Mouse (Mus musculus) midbrain, embryonic 12.5 days (tissue): Measurements from ENCODE around the gene Tcl1b3. TPM values are rescaled to one million over a fixed set of nuclear protein-coding genes. Genes with fewer than 3 reads are reported as not detected.
"Not testable (repeated sequence)": the region's sequence is repeated elsewhere in the genome, so short reads cannot be mapped to it uniquely, and the experiment has no call there.

Experiments used
- ATAC-seq: fragments of 200-750 bp; cut with Nextera tagmentation; 2 replicates; pipeline ENCODE4 v1.8.0; 2017; ENCODE audit warnings: low read depth, moderate TSS enrichment, moderate library complexity; ENCODE audit not compliant: low FRiP score
- H3K27ac ChIP-seq: fragments of 300-500 bp; sonication (generic); replicated peaks from 2 replicates; pipeline ENCODE4 v1.5.1; 2016; ENCODE audit warnings: mild to moderate bottlenecking
- H3K27me3 ChIP-seq: fragments of 300-500 bp; sonication (generic); 2 replicates; pipeline ENCODE4 v1.6.1; 2016; ENCODE audit warnings: mild to moderate bottlenecking
- H3K36me3 ChIP-seq: fragments of 300-500 bp; sonication (generic); 2 replicates; pipeline ENCODE4 v1.6.1; 2016
- H3K4me1 ChIP-seq: fragments of 300-500 bp; sonication (generic); 2 replicates; pipeline ENCODE4 v1.6.1; 2016
- H3K4me2 ChIP-seq: fragments of 300-500 bp; sonication (generic); replicated peaks from 2 replicates; pipeline ENCODE4 v1.6.1; 2016; ENCODE audit warnings: mild to moderate bottlenecking, moderate library complexity
- H3K4me3 ChIP-seq: fragments of 300-500 bp; sonication (generic); 2 replicates; pipeline ENCODE4 v1.5.1; 2016; ENCODE audit warnings: mild to moderate bottlenecking
- H3K9ac ChIP-seq: fragments of 300-500 bp; sonication (generic); replicated peaks from 2 replicates; pipeline ENCODE4 v1.6.1; 2016; ENCODE audit warnings: mild to moderate bottlenecking, moderate library complexity
- H3K9me3 ChIP-seq: fragments of 300-500 bp; sonication (generic); 2 replicates; pipeline ENCODE4 v1.6.1; 2016; ENCODE audit warnings: mild to moderate bottlenecking
- WGBS: fragments of 180-500 bp; shearing (Covaris S2); methylation state at CpG from one replicate; pipeline ENCODE4 v1.1.7; 2016; 5-methylcytosine and 5-hydroxymethylcytosine counted together
- polyA plus RNA-seq: library from polyadenylated mRNA; unstranded; fragments of >200 nt; fragmentation: Nextera tagmentation; extraction: Ambion mirVana; gene quantifications from 2 replicates; pipeline ENCODE4 v1.2.1, GENCODE M21; 2016

Gene Tcl1b3
- polyA plus RNA-seq, 1 experiment from 2014 or later = not detected

DNA sequence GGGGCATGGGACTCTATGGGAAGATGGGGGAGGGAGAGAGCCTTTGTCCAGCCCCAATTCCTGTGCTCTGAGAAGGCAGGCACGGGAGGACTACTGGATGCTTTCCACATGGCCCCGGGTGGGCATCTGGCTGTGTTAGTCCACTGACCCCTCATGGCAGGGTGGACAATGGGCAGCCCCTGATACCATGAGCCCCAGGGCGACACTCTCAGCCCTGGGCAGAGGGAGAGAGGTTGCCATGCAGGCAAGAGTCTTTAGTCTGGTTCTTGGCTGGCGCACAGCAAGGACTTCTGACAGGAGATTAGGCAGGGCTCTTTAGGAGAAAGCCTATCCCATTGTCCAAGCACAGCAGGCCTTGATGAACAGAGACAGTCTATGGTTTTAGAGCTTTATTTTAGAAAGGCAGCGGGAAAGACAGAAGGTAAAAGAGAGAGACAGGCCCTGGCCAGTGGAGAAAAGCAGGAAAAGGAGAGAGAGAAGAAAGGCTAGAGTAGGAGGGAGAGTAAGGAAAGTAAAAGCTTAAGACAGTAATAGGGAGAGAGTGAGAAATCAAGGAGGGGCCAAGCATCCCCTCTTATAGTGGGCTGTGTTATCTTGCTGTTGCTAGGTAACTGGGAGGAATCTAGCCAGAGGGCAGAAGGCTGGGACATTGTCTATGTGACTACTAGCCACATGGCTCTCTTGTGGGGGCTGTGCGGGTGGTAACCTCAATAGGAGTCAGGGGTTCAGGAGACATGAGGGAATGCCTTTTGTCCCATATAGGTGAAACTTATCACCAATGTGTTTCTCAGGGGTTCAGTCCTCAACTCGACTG lies 9.0 kb downstream of the Tcl1b3 start:
- H3K9ac ChIP-seq, H3K36me3 ChIP-seq, H3K4me3 ChIP-seq, H3K4me1 ChIP-seq, H3K27me3 ChIP-seq, H3K9me3 ChIP-seq, H3K4me2 ChIP-seq: not testable (repeated sequence)
- peak; percentile 65 for ATAC-seq
- WGBS = 18% methylated on average over 7 of the region's 7 CpGs
- H3K27ac ChIP-seq = peak overlapping the region; percentile 27; the same call in 1 of the 2 replicates

DNA sequence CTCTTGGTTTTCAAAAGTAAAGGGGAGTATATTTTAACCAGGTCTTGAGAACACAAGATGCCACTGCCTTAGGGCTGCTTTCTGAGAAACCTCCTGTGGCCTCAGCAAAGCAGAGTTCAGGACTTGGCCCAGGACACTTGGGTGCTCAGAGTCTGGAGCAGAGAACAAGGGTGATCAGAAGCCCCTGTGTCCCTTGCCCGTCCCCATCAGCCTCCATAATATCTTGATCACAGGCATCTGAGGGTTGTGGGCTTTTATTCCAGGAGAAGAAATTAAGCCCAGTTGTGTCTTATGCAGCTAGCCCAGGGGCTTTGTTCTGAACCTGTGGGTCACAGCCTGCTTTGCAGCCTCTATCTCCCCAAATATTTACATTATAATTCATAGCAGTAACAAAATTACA lies 10.8 kb downstream of the Tcl1b3 start, which contains the start of gene Tcl1b4:
TSS of gene Tcl1b4 (plus strand) at position 301 of the 400 bp plus-strand sequence.
- not testable (repeated sequence) for H3K9me3 ChIP-seq, H3K4me1 ChIP-seq, H3K4me3 ChIP-seq, H3K36me3 ChIP-seq, H3K27ac ChIP-seq, ATAC-seq, H3K4me2 ChIP-seq, H3K9ac ChIP-seq, H3K27me3 ChIP-seq
- WGBS = 97% methylated on average over 1 of the region's 1 CpGs

DNA sequence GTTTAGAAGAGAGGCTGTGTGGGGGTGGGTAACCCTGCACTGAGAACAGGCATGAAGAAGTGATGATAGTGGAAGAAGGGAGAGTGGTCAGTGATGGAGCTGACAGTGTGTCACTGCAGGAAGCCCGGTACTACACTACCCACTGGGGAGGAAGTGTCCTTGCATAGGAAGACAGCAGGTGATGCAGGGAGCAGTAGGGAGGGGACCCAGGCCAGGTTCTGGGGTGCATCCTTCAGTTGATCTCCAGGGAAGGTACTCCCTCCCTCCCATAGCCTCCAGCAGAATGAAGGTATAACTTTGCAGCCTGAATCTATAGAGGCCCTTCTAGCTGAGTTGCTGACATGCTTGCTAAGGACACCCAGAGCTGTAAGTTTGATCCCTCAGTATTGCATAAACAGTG lies 16.2 kb downstream of the Tcl1b3 start:
- ATAC-seq = no peak

DNA sequence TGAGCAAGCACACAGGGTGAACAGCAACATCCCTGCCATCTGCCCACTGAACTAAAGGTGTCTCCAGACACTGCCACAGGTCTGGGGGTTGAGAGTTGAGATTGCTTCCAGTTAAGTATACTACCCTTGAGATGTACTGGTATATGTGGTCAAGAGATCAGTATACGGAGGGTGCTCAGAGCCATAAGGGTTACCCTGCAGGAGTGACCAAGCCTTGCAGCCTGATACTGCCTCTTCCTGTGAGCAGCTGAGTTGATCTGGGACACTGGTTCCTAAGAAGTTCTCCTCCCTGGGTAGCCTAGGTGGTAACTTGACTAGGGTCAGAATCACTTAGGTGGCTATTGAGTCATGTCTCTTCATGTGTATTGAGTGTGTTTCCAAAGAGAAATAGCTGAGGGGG lies 17.6 kb downstream of the Tcl1b3 start:
- no peaks in the 10 kb centered on the region for H3K36me3 ChIP-seq
- 93% methylated on average over 1 of the region's 1 CpGs for WGBS
- no peaks in the 10 kb centered on the region for H3K9me3 ChIP-seq
- H3K27ac ChIP-seq = no peak overlapping the region
- H3K4me3 ChIP-seq = no peak overlapping the region
- H3K9ac ChIP-seq = no peak overlapping the region
- H3K4me2 ChIP-seq = no peak overlapping the region
- ATAC-seq = no peak
- H3K4me1 ChIP-seq = no peaks in the 10 kb centered on the region
- H3K27me3 ChIP-seq = no peaks in the 10 kb centered on the region

More for the DNA sequence above, 16.2 kb downstream of the Tcl1b3 start:
- H3K4me2 ChIP-seq = no peak overlapping the region
- no peak overlapping the region for H3K27ac ChIP-seq
- no peaks in the 10 kb centered on the region for H3K4me1 ChIP-seq
- WGBS = 77% methylated on average over 1 of the region's 1 CpGs
- no peaks in the 10 kb centered on the region for H3K36me3 ChIP-seq
- H3K9ac ChIP-seq = no peak overlapping the region
- no peaks in the 10 kb centered on the region for H3K9me3 ChIP-seq
- H3K27me3 ChIP-seq = no peaks in the 10 kb centered on the region
- H3K4me3 ChIP-seq = no peak overlapping the region

DNA sequence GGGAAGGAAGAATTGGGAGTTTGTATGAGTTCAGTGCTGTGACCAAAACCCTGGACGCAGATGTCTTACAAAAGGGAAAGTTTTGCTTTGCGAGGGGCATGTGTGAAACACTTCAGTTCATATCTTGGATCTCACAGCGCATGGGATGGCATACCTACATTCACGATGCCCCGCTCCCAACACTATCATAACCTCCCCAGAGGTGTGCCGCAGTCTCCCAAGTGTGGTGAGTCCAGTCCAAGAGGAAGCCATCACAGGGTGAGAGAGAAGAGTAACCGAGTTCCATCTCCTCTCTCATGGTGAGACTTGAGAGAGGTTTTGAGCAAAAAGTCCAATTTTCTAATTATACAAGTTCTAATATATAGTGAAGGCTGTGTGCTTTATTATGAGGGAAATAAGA lies 18.4 kb downstream of the Tcl1b3 start:
- H3K4me3 ChIP-seq = no peak overlapping the region
- H3K27ac ChIP-seq = no peak overlapping the region
- WGBS = 94% methylated on average over 7 of the region's 7 CpGs
- ATAC-seq = no peak
- H3K36me3 ChIP-seq = no peaks in the 10 kb centered on the region
- no peak overlapping the region for H3K9ac ChIP-seq
- H3K4me1 ChIP-seq = no peaks in the 10 kb centered on the region
- no peak overlapping the region for H3K4me2 ChIP-seq
- no peaks in the 10 kb centered on the region for H3K27me3 ChIP-seq
- H3K9me3 ChIP-seq = no peaks in the 10 kb centered on the region

DNA sequence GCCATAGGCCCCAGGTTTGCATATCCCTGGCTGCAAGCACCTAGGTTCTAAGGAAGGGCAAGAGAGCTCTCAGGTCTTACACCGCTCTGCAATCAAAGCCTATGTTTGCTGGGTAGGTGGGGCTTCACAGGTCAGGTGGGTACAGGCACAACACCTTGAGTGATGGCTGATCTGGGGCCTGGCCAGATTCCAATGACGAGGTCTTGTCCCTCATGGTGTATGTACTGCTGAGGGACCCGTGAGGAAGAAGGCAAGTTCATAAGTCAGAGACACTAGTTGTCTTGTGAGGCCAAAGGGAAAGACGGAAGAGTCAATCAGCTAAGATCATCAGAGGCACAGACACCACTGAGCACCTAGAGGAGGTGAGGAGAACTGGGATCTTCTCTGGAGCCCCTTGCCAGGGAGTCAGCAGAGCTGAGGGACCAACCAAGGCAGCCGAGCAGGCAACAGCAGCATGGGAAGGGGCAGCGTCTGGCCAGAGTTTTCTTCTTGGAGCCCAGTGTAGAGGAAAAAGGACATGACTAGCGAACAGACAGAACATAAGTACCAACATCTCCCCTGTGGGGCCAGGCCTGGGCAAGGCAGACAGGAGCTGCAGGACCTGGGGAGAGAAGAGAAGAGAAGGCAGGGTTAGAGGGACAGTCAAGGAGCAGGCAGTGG lies 26.4 kb downstream of the Tcl1b3 start:
- no peak overlapping the region for H3K4me3 ChIP-seq
- H3K4me1 ChIP-seq = no peaks in the 10 kb centered on the region
- H3K36me3 ChIP-seq = no peaks in the 10 kb centered on the region
- ATAC-seq = no peak
- no peak overlapping the region for H3K27ac ChIP-seq
- no peaks in the 10 kb centered on the region for H3K9me3 ChIP-seq
- no peaks in the 10 kb centered on the region for H3K27me3 ChIP-seq
- no peak overlapping the region for H3K9ac ChIP-seq
- no peak overlapping the region for H3K4me2 ChIP-seq
- WGBS = 91% methylated on average over 7 of the region's 7 CpGs

DNA sequence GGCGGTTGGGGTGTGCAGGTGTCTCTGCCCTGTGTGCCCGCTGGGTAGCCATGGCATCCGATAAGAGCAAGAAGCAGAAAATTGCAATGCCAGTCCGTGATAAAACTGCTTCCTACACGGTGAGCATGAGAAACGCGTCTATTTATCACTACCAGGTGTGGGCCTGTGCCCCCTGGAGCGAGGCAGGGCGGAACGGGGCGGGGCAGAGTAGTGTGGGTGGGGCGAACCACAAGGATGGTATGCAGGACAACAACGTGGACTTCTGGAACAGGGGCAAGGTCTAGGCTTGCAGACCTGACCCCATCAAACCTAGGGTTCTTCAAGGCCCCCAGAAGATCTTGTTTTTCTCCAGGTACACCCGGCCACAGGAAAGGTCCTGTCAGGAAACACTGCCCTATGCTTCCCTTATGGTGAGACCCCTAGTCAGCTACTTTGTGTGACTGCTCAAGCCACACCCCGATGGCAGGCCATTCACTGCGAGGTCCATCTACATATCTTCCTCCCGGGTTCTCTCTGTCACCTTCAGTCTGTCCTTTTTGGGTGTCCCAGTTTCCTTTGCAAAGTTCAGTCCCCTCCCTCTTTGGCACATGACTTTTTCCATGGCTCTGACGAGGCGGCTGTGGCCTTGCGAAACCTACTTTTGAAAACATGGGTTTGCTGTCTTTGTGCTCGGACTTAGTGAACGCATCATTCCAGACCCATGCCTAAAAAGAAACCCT lies 31.9 kb downstream of the Tcl1b3 start, which contains the start of gene Tcl1:
TSS of gene Tcl1 (minus strand) at position 193 of the 719 bp plus-strand sequence.
- H3K27me3 ChIP-seq = no peaks in the 10 kb centered on the region
- H3K27ac ChIP-seq = no peak within 1 kb of the TSS
- peaks cover 3% of the 10 kb centered on the region; the same call in 1 of the 2 replicates for H3K4me1 ChIP-seq
- WGBS = 91% methylated on average over 22 of the region's 22 CpGs
- no peak within 1 kb of the TSS for H3K4me2 ChIP-seq
- H3K36me3 ChIP-seq = no peaks in the 10 kb centered on the region
- ATAC-seq = no peak
- no peaks in the 10 kb centered on the region for H3K9me3 ChIP-seq
- no peak within 1 kb of the TSS for H3K4me3 ChIP-seq
- H3K9ac ChIP-seq = no peak within 1 kb of the TSS

DNA sequence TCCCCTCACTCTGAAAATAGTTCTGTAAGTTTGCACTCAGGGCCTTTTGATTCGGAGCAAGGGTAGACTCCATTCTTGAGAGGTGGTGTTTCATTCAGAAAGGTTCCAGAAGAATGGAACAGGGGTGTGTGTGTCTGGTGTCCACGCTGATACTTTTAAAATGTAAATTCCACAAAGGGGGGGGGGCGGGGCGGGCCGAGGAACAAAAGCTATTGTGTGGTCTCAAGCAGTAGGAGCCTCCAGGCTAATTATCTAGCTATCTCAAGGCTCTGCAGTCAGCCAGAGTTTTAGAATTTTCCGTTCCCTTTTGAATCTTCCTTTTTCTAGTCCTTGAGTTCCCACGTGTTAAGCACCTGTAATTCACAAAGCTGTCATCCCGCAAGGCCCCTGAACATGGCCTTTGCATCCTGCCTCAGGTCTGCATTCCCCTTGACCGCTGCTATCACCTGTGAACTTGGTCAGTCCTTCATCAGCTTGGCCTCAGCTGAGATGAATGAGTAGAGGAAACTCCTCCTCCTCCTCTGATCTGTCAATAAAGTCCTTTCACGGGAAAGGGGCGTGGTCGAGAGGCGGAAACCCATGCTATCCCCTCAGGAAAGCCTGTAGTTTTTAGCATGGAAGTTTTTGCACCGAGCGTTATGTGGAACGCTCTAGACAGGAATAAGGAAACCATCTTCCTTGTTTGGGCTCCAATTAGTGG lies 33.9 kb downstream of the Tcl1b3 start:
- H3K4me2 ChIP-seq = no peak overlapping the region

DNA sequence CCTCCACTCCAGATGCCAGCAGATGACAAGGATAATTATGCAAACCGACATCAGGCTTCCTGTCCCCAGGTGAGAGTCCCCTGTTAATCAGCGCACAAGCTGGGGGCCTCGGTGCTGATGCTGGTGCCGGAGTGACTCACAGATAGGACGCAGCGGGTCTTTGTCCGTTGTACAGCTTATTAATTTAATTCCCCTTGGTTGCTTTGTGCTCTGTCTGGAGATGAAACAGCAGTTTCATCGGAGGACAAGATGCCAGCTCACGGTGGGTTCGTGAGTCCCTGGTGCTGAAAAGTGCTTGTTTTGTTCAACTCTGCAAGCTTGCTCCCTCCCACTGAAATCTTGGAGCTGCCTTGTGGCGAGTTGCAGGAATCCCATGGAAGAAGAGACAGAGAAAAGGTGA lies 43.5 kb downstream of the Tcl1b3 start:
- no peaks in the 10 kb centered on the region for H3K9me3 ChIP-seq
- H3K4me2 ChIP-seq = no peak overlapping the region
- 60% methylated on average over 11 of the region's 11 CpGs for WGBS
- no peaks in the 10 kb centered on the region for H3K27me3 ChIP-seq
- H3K4me1 ChIP-seq = no peaks in the 10 kb centered on the region
- no peak for ATAC-seq
- H3K9ac ChIP-seq = no peak overlapping the region
- no peak overlapping the region for H3K4me3 ChIP-seq
- H3K27ac ChIP-seq = no peak overlapping the region
- no peaks in the 10 kb centered on the region for H3K36me3 ChIP-seq

More for the DNA sequence above, 33.9 kb downstream of the Tcl1b3 start:
- Histone ChIP-seq H3K27ac (no peak overlapping the region), H3K4me3 (no peak overlapping the region), H3K4me1 (peaks cover 3% of the 10 kb centered on the region; the same call in 1 of the 2 replicates), H3K9me3 (no peaks in the 10 kb centered on the region), H3K36me3 (no peaks in the 10 kb centered on the region), H3K27me3 (no peaks in the 10 kb centered on the region), H3K9ac (no peak overlapping the region)
- 46% methylated on average over 16 of the region's 16 CpGs for WGBS
- no peak for ATAC-seq

DNA sequence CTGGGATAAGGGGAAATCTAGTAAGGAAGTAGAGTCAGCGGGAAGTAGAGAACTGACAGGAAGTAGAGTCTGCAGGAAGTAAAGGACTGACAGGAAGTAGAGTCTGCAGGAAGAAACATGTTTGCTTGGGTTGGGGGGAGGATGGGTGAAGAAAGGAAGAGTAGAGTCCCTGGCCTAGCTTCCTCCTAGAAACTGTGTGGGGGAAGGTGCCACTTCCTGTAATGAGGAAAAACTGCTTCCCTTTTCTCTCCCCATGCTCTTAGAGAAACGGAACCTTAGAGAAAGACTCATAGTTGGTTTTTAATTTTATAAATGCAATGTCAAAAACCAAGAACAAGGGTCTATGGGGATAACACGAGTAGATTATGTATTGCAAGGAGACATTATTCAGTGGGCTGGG lies 44.2 kb downstream of the Tcl1b3 start:
- no peak overlapping the region for H3K27ac ChIP-seq
- no peak overlapping the region for H3K9ac ChIP-seq
- H3K4me1 ChIP-seq = no peaks in the 10 kb centered on the region
- H3K4me3 ChIP-seq = no peak overlapping the region
- H3K27me3 ChIP-seq = no peaks in the 10 kb centered on the region
- no peaks in the 10 kb centered on the region for H3K36me3 ChIP-seq
- ATAC-seq = no peak
- no peak overlapping the region for H3K4me2 ChIP-seq
- H3K9me3 ChIP-seq = no peaks in the 10 kb centered on the region
- WGBS = 88% methylated on average over 3 of the region's 3 CpGs

DNA sequence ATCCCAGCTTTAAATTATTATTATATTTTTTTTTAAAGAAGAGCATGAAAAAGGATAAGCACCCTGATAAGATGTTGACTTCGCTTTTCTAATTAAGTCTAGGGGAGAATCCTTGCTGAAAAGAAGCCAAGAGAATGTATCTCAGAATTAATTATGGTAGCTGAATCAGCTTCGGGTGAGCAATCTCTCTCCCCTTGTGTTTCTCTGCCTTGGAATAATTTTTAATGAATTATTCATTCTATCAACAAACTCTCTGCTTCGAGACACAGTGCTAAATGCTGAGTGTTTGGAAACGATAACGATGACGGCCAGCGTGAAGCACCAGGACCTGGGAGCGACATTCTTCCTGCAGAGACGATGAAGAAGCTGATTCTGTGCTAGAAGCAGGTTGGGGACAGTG lies 48.2 kb downstream of the Tcl1b3 start:
- Histone ChIP-seq H3K4me2 (no peak overlapping the region), H3K27me3 (no peaks in the 10 kb centered on the region), H3K36me3 (no peaks in the 10 kb centered on the region), H3K27ac (no peak overlapping the region; the same call in 1 of the 2 replicates), H3K4me1 (no peaks in the 10 kb centered on the region), H3K9me3 (no peaks in the 10 kb centered on the region), H3K9ac (no peak overlapping the region), H3K4me3 (no peak overlapping the region)
- no peak for ATAC-seq
- 78% methylated on average over 9 of the region's 9 CpGs for WGBS
